In genomic region chr8:47689704-47690326, GRCm38 (mm10) we compare ENCODE assay signal across 8 mouse cellular contexts. TPM values are rescaled to one million over a fixed set of nuclear protein-coding genes. Genes with fewer than 3 reads are reported as not detected.
A peak's percentile ranks its signal among the peaks of the same experiment; 100 is the strongest.
DNase-seq lines count a peak whose midpoint lies in the region; ATAC-seq lines count a peak whose summit lies in the region.

No protein-coding gene starts in this region.

- H3K27ac ChIP-seq in forebrain, embryonic 14.5 days (ENCODE audit: low read depth, low read length), result no peak overlapping the region
- no peak overlapping the region for H3K27ac ChIP-seq in forebrain, embryonic 12.5 days

- 61% methylated on average over 12 of the region's 12 CpGs for WGBS in forebrain, embryonic 14.5 days
- 55% methylated on average over 12 of the region's 12 CpGs for WGBS in forebrain, embryonic 12.5 days

- H3K9ac ChIP-seq in forebrain, embryonic 14.5 days (ENCODE audit: low read length), result no peak overlapping the region
- no peak overlapping the region for H3K9ac ChIP-seq in forebrain, embryonic 12.5 days

- no peak overlapping the region for H3K4me2 ChIP-seq in forebrain, embryonic 14.5 days (ENCODE audit: low read length)
- H3K4me2 ChIP-seq in forebrain, embryonic 12.5 days, result no peak overlapping the region

- ATAC-seq in forebrain, embryonic 14.5 days, result no peak
- ATAC-seq in forebrain, embryonic 12.5 days (ENCODE audit: low FRiP score), result no peak

- no peak overlapping the region for H3K4me3 ChIP-seq in forebrain, embryonic 14.5 days (ENCODE audit: low read depth, low read length)
- no peak overlapping the region for H3K4me3 ChIP-seq in forebrain, embryonic 12.5 days (replicated peaks)

- no peaks in the 10 kb centered on the region for H3K36me3 ChIP-seq in forebrain, embryonic 14.5 days (ENCODE audit: control insufficient read depth, insufficient read depth, low read length)
- H3K36me3 ChIP-seq in forebrain, embryonic 12.5 days (replicated peaks), result no peaks in the 10 kb centered on the region

- no peaks in the 10 kb centered on the region for H3K9me3 ChIP-seq in forebrain, embryonic 14.5 days (replicated peaks; ENCODE audit: control insufficient read depth, low read length)
- no peaks in the 10 kb centered on the region; the same call in 1 of the 2 replicates for H3K9me3 ChIP-seq in forebrain, embryonic 12.5 days

- no peaks in the 10 kb centered on the region for H3K27me3 ChIP-seq in forebrain, embryonic 14.5 days (replicated peaks; ENCODE audit: control insufficient read depth, insufficient read depth, low read length)
- H3K27me3 ChIP-seq in forebrain, embryonic 12.5 days, result peaks cover 9% of the 10 kb centered on the region; the same call in 1 of the 2 replicates

- H3K4me1 ChIP-seq in forebrain, embryonic 14.5 days (ENCODE audit: control insufficient read depth, insufficient read depth, low read length), result no peaks in the 10 kb centered on the region
- H3K4me1 ChIP-seq in forebrain, embryonic 12.5 days, result peaks cover 12% of the 10 kb centered on the region

- peak; percentile 37 for DNase-seq in forebrain, embryonic 14.5 days (ENCODE audit: low spot score)
- peak; percentile 31 for DNase-seq in right cerebral cortex, postnatal 4 days
- no peak for DNase-seq in right cerebral cortex, postnatal 25 days
- DNase-seq in kidney, postnatal 10 days, result peak; percentile 35
- DNase-seq in spleen, adult 12 weeks (ENCODE audit: low spot score), result peak; percentile 10
- DNase-seq in frontal cortex, adult 2 months (ENCODE audit: extremely low spot score in 1 of 2, low spot score in 1 of 2), result no peak
- no peak for DNase-seq in layer of hippocampus, adult 8-10 months (ENCODE audit: low spot score in 2 of 2)

RNA-seq across cellular contexts. Expression of gene Ing2, which starts 14.5 kb away (rescaled TPM):
- polyA plus RNA-seq in forebrain, embryonic 14.5 days (2014; fragmentation: Nextera tagmentation; extraction: Ambion mirVana), result 5.8 and 10.1 TPM in 2 replicates
- 12.1 and 13.7 TPM in 2 replicates for polyA plus RNA-seq in forebrain, embryonic 12.5 days (2016; fragmentation: Nextera tagmentation; extraction: Ambion mirVana)
- 37.4 and 38.9 TPM in 2 replicates for polyA plus RNA-seq in frontal cortex, adult 2 months (2012; rRNA removed)
- total RNA-seq in layer of hippocampus, adult 8-10 months (2022), result 10 to 100 TPM; 31.9 to 36.6 (median 35.7) TPM

RNA-seq across cellular contexts. Expression of gene Cdkn2aip, which starts 23.9 kb away (rescaled TPM):
- 45.4 and 49.3 TPM in 2 replicates for polyA plus RNA-seq in forebrain, embryonic 14.5 days (2014; fragmentation: Nextera tagmentation; extraction: Ambion mirVana)
- polyA plus RNA-seq in forebrain, embryonic 12.5 days (2016; fragmentation: Nextera tagmentation; extraction: Ambion mirVana), result 41.3 and 52.8 TPM in 2 replicates
- polyA plus RNA-seq in frontal cortex, adult 2 months (2012; rRNA removed), result 11.4 and 13.4 TPM in 2 replicates
- 10 to 100 TPM; 14.5 to 16.8 (median 16.2) TPM for total RNA-seq in layer of hippocampus, adult 8-10 months (2022)

Comparison
In these comparisons a context has a peak if more than half of its experiments do, and no peak if none do; other contexts are left out.
1. DNase-seq: peak in forebrain, embryonic 14.5 days (single experiment), right cerebral cortex, postnatal 4 days (single experiment), kidney, postnatal 10 days (single experiment) and spleen, adult 12 weeks (single experiment); none in right cerebral cortex, postnatal 25 days (single experiment), frontal cortex, adult 2 months (0 of 2) and layer of hippocampus, adult 8-10 months (0 of 2).